14 mouse cellular contexts compared by ENCODE assay signal in the genomic region with DNA sequence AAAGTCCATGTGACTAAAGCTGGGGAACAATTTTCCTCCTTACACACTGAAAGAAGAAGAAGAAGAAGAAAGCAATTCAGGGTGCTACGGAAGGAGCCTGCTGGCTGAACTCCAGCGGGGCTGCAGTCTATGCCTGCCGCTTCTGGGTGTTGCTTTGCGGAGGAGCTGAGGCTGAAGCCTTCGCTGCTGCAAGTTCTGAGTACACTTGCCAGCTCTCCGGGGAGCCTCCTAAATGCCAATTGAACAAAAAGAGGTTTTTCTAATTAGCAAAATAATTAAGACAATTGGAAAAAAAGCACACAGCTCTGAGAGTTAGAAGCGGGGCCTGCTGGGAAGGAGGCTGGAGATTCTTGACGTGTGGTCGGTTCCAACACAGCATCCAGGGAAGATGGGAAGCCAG.
DNase-seq lines count a peak whose midpoint lies in the region; ATAC-seq and TF ChIP-seq lines count a peak whose summit lies in the region.
"Had no signal": no experiment of that assay in that cellular context is flagged by ENCODE, and none has a peak within 500 bp of the region (broad histone marks: within the 10 kb centered on the region; RNA-seq: fewer than 3 reads in every experiment).

No protein-coding gene starts in this region.

- TF ChIP-seq POLR2A in brain, embryonic 14.5 days (IDR thresholded peaks at IDR 0.05; ENCODE audit: borderline replicate concordance, extremely low read depth, insufficient read depth, insufficient read length, poor library complexity, severe bottlenecking): no peak

- TF ChIP-seq CTCF in brain, embryonic 14.5 days (IDR thresholded peaks at IDR 0.05; ENCODE audit: borderline replicate concordance, extremely low read depth, insufficient read depth, insufficient read length): no peak

- no peak for ATAC-seq in erythroid progenitor cell, adult 5-6 weeks (replicated peaks; ENCODE audit: low FRiP score, poor library complexity, severe bottlenecking)
- ATAC-seq: CD4-positive, CD25-positive, alpha-beta regulatory T cell, adult 4 months had no signal

- DNase-seq in layer of hippocampus, adult 18-20 months (ENCODE audit: low spot score in 2 of 2): peak; percentile 11 to 58
- no peak for DNase-seq in layer of hippocampus, adult 9-10 months (ENCODE audit: low spot score)
- peak; percentile 67 for DNase-seq in brain, embryonic 14.5 days (ENCODE audit: low read depth)
- peak; percentile 27 to 54 for DNase-seq in left cerebral cortex, adult 18-20 months (ENCODE audit: low spot score in 2 of 2)
- DNase-seq in right cerebral cortex, postnatal 25 days: peak; percentile 38
- no peak for DNase-seq in lung, postnatal 25 days (ENCODE audit: low spot score)
- DNase-seq: cerebellum, adult 11-12 months; heart, postnatal 4 days; kidney, adult 9 months; kidney, postnatal 4 days; lung, postnatal 10 days; thymus, postnatal 36 days had no signal

Comparison
In these comparisons a context has a peak if more than half of its experiments do, and no peak if none do; other contexts are left out.
1. DNase-seq: peak in layer of hippocampus, adult 18-20 months (2 of 2), brain, embryonic 14.5 days (single experiment), left cerebral cortex, adult 18-20 months (2 of 2) and right cerebral cortex, postnatal 25 days (single experiment); none in layer of hippocampus, adult 9-10 months (single experiment) and lung, postnatal 25 days (single experiment).